Mouse (Mus musculus): Measurements from ENCODE around the gene Pot1a.
A peak's percentile ranks its signal among the peaks of the same experiment; 100 is the strongest.

The Pot1a gene

DNA sequence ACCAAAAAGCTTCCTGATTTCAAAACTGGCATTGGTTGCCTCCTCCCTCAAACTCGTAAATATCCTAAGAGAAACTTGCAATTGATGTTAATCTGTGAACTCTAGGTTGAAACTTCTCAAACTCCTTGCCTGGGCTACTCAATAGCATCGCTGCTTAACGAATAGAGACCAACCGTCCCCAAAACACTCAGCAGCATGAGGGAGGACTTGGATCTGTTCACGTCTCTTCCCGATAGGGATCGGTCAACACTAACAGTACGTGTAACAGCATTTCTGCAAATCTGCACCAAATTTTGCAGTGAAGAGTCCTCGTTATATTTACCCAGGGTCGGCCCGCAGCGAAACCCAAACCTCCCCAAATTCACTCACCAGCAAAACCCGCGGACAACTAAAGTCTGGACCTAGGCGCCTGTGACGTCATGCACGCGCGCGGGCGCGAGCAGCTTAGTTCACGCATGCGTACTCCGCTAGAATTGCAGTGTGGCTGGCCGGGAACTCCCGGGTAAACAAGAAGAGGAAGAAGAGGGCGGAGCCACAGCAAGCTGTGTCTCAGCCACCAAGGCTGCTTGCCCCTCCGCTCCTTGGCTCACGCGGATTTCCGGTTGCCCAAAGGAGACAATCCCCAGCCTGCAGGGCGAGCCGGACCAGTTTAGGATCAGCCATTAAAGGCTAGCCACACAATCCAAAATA is at the start of gene Pot1a:
Gene Pot1a, minus strand, starts transcription at position 441 of the 690 bp plus-strand sequence.
- DNase-seq (ENCODE audit: inconsistent ontology term): peak; percentile 97

DNA sequence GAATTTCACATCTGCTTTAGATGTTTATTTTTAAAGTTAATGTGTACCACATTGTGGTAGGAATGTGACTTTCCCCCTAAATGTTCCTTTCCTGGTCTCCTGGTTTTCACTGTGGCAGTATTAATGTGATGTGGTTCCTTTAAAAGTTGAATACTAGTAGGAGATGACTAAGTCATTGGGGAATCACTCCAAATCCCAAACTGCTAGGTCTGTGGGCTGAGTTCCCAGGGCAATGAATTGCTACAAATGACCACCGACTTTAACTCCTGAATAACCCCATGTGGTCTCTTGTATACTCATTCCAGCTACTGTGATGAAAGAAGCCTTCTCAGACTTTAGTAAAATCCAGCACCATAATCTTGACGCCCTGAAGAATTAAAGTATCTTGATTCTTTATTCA is 27.2 kb upstream of the Pot1a start:
- DNase-seq (ENCODE audit: inconsistent ontology term): peak; percentile 71

DNA sequence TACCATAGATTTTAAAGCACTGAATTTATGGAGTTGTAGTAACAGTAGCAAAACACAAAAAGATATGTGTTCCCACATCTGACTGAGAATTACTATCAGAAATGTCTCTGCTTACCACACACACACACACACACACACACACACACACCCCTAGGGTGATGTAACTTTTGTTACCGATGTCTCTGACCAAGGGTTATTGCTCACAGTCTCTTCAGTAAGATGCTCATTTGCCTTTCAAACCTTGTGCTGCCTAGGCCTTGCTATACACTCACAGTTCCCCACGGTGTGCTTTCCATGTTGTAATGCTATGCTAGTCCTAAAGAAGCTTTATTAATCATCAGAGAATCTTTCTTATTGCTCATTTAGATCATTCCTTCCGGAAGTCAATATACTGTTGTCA is 3.0 kb downstream of the Pot1a start:
- DNase-seq (ENCODE audit: inconsistent ontology term): no peak

DNA sequence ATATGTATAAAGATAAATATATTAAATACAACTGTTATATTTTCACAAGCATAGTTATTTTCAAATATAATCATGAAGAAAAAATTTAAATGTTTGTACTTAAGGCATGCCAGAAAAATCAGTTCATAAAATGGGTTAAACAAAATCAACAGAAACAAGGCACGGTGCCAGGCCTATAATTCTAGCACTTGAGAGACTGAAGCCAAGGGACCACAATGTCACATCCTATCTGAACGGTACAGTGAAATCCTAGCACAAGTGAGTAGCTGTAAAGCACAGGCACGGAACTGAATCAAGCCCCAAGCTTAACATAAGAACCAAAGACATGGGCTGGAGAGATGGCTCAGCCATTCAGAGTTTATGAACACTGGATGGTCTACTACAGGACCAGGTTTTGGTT is 6.8 kb downstream of the Pot1a start:
- DNase-seq (ENCODE audit: inconsistent ontology term): no peak

DNA sequence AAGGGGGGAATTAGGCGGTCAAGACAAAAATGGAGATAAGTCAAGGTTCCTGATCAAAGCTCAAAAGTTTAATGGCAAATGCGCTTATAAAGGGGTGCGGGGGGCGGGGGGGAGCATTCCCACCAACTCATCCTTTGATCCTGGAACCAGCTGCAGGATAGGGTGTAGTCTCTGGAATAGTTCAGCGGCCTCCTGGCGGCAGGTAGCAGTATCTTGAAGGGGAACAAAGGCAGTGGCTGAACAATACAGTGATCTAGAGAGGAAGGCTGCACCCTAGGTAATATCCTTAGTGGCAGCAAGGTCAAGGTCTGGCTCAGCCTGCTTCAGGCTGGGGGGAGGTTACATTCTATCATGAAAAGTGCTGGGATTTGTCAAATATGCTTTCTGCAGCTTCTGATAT is 7.8 kb downstream of the Pot1a start:
- no peak for DNase-seq (ENCODE audit: inconsistent ontology term)

DNA sequence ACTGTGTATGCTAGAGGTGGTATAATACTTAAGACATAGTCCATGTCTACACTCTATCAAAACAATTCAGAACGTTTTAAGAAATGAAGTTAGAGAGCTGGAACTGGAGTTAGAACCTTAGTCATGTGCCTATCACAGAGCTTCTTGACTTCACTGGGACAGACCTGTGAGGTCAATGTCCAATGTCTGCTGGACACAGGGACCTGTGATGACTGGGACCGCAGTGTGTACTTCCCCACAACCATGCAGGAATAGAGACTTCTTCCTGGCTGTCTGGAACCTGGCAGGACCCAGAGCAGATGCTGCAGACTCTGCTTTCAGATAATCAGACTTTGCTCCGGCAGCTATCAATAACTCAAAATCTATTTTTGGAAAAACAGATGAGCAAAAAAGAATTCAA is 40.8 kb downstream of the Pot1a start:
- no peak for DNase-seq (ENCODE audit: inconsistent ontology term)

DNA sequence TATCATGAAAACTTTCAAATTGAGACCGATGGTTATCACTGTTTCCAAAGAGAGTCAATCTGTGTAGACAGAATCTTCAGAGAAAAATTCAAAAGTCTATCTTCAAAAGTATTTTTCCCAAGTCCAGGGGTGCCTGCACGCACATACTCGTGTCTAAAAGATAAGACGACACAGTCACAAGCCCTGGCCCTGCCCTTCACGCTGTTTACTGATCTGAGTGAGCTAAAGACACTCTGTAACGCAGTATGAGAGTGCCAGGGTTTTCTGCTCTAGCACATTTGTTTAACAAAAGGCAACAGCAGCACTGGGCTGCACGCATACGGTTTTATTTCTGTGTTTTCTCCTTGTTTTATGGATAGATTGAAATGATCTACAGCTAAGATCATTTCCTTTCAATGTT is 41.5 kb downstream of the Pot1a start:
- DNase-seq (ENCODE audit: inconsistent ontology term): no peak

DNA sequence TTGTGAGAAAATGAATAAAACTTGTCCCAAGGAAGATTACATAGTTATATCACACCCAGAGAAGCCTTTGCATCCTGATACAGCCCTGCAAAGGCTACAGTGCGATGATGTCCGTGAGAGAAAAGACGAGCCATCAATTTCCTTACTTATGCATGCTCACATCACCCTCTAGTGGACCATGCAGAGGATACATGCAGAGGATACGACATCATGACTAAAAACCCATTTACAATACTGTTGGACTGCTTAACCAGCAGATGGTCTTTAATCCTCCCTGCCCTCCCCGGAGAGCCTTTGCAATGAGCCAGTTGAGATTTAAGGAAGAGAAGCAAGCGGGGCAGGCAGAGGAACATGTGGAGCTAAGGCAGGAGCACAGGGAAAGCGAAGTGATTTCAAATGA is 42.0 kb downstream of the Pot1a start:
- peak; percentile 8 for DNase-seq (ENCODE audit: inconsistent ontology term)

DNA sequence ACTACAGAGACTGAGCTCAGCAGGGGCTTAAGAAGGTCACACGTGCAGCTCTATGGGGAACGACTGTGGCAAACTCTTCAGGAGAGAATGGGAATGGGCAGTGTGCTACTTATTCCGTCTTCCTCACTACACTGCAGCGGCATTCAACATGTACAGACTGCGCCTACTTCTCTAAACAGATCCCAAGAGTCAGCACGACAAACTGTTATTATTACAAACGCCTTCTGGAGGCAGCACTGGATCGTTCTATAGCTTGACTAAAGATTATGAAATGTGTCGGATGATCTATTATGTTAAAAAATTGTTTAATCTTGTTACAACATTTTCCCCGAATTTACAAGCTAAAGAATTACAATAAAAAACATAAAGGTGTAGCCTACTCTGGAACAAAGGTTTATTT is 42.8 kb downstream of the Pot1a start:
- DNase-seq (ENCODE audit: inconsistent ontology term): no peak

DNA sequence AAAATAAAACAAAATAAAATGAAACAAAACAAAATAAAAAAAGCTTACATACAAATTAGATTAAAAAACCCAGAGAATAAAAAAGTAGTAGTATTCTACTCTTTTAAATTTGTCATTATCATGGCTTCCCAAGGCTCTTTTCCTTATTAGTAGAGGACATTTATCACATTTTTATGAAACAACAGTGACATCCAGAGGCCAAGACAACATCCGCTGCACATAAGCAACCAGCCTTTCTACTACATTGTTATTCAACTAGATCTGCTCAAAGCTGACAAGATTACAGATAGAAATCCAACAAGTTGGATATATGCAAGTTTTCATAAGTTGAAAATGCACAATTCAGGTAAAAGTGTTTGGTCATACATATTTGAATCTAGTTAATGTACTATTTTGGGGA is 56.4 kb downstream of the Pot1a start:
- DNase-seq (ENCODE audit: inconsistent ontology term): peak; percentile 26

DNA sequence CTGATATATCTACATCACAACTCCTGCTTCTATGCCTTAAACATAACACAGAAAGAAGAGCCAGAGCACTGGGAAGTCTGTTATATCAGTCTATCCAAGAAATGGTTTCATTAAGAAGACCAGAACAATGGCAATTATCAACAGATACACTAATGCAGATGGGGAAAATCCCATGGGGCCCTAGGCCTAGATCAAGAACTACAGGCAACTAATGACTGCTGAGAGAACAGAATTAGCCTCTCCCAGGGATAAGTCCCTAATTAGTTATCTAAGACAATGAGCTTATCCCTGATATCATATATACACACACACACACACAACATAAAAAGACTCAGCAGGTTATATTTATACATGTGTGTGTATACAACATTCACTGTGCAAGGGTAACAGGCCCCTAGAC is 72.5 kb downstream of the Pot1a start:
- DNase-seq (ENCODE audit: inconsistent ontology term): no peak

DNA sequence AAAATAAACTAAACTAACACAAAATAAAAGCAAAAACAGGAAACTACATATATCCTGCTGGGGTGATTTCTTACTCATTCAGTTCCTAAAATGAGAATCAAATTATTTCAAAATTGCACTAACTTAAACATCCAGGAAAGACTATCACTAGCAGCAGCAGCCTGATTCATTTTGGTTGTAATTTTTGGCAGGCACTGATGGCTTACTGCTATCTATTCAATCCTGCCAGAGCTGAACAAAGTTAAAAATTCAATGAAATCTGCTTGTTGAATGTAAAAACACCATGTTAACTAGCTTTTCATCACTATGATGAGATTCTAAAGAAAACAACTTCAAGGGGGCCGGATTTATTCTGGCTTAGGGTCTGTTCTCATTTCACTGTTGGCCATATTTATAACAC is 82.5 kb downstream of the Pot1a start:
- DNase-seq (ENCODE audit: inconsistent ontology term): no peak

DNA sequence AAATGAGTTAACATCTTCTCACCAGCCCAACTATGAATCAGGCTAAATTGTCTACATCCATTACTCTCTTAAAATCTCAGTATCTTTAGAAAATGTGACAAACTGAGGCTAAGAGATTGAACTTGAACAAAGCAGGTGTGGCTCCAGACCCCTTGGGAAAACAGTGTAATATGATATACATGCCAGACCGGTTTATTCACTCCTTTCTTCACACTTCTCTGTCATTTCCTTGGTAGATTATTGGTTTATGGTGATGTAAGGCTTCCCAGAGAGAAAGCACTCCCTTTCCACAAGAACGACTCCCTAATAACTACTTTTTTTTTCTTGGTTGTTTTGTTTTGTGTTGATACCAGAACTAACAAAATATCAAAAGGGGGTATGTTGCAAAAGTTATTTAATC is 98.4 kb downstream of the Pot1a start:
- no peak for DNase-seq (ENCODE audit: inconsistent ontology term)

DNA sequence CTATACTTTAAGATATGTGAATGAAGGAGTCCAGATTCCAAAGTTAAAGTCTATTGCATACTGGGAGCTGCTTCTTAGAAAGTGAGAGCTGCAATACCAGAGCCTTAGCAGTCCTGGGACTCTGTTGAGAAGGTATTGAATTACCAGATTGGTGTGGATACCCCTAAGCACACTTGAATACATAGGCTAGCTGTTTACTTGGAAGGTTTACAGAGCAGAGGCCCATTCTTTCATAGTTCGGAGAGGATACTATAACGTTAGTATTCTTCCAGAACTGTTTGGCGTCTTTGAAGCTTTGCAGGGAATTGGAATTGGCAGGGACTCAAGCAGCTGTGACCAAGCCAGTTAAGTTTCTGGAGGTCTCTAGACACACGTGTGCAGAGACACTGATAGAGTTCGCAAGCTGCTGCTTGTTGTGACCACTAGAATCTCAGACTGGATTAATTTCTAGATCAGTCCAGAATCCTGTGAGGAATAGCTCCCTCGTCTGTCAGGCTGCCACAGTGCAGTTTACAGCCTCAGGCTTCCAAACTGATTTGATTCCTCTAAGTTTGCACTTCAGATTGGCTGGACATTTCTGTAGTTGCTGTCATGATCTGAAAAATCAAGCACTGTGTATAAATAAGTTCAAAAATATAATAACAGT is 99.7 kb downstream of the Pot1a start:
- DNase-seq (ENCODE audit: inconsistent ontology term): peak; percentile 71

DNA sequence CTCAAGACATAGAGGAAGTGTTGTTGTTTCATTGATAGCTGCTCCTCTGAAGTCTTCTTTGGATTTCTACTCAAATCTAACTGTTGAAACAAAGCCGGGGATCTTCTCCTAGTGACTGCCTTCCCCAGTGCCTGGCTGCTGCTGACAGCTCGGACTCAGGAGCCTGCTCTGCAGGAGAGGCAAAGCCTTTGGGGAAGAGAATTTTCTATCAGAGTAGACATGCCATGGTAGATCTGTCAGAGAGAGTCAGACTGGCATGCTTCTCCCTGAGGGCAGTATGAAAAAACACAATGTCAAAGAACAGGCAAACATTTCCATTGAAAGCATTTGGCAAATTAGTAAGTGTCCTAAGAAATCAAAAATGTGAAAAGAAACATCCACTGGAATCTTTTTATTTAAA is 109.1 kb downstream of the Pot1a start:
- no peak for DNase-seq (ENCODE audit: inconsistent ontology term)

All from Muller cell, postnatal 12 days (primary cell).